Mouse (Mus musculus) B cell, adult 2 months (primary cell): ENCODE results near the gene Zfp961.
"Not testable (repeated sequence)": the region's sequence is repeated elsewhere in the genome, so short reads cannot be mapped to it uniquely, and the experiment has no call there.

Experiments used
- DNase-seq, 2 experiments: peaks; one replicate each; pipeline ENCODE4 v3.0.0; 2022

Gene Zfp961

DNA sequence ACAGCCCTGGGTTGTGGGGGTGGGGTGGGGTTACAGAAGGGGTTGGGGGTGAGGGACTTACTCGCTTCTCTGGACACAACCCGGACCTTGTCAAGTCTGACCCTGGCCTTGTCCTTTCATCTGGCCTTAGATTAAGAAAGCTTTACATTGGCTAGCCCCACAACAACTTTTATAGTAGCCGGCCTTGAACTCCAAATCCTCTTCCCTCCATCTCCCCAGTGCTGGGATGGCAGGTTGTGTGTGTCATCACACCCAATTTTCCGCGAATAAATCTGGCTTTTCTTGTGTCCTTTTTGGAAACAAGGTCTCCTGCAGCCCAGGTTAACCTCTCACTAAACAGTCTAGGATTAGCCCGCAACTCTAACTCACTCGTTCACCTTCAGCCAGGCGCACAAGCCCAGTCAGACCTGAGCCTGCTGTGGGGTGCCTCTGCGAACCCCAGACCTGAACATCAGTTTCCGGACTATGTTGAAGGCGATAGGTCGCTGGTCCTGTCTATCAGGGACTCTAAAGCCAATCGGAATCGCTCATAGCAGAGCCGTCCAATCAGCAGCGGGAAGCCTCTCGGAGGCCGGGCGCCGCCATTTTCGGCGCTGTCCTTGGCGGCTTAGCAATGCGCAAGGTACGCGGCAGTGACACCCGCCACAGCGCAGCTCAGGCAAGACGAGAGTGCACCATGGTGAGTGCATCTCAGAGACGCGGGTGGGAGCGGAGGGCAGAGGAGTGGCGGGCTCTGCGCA, at the start of gene Zfp961:
TSS of gene Zfp961 (plus strand) at position 557 of the 740 bp plus-strand sequence.
- DNase-seq = peak; percentile 94

DNA sequence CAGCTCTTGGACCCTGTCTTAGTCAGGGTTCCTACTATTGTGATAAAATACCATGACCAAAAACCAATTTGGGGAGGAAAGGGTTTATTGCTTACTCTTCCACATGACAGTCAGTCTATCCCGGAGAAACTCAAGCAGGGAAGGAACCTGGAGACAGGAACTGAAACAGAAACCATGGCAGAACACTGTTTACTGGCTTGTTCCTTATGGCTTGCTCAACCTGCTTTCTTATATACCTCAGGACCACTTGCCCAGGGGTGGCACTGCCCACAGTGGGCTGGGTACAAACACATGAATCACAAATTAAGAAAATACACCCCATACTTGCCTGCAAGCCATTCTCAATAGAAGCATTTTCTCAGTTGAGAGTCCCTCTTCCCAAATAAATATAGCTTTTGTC, 47.8 kb upstream of the Zfp961 start:
- not testable (repeated sequence) for DNase-seq

DNA sequence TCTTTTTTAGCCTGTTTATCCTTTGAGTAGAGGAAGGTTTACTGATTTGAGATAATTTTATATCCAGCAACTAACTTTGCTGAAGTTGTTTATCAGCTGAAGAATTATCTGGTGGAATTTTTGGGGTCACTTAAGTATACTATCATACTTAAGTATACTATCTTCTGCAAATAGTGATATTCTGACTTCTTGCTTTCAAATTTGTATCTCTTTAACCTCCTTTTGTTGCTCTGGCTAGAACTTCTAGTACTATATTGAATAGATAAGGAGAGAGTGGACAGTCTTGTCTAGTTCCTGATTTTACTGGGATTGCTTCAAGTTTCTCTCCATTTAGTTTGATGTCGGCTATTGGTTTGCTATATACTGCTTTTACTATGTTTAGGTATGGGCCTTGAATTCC, 44.0 kb upstream of the Zfp961 start:
- DNase-seq = no peak

DNA sequence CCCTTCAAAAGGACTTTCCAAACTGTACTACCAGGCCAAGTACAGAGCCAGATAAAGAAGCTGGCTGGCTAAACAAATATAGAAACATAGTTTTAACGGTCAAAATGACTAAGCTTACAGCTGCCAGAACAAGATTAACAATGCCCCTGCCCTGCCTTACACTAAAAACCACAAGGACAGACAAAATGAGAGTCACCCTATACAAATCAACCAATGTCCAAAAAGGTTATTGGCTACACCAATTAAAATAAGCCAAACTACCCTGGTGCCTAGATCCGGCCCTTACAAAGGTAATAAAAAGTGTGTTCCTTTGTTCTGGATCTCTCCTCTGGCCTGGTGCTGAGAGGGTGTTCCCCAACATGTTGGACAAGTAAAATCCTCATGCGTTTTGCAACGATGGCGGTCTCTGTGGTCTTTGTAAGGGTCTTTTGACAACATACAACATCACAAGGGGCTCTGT, 43.0 kb upstream of the Zfp961 start:
- DNase-seq = no peak

DNA sequence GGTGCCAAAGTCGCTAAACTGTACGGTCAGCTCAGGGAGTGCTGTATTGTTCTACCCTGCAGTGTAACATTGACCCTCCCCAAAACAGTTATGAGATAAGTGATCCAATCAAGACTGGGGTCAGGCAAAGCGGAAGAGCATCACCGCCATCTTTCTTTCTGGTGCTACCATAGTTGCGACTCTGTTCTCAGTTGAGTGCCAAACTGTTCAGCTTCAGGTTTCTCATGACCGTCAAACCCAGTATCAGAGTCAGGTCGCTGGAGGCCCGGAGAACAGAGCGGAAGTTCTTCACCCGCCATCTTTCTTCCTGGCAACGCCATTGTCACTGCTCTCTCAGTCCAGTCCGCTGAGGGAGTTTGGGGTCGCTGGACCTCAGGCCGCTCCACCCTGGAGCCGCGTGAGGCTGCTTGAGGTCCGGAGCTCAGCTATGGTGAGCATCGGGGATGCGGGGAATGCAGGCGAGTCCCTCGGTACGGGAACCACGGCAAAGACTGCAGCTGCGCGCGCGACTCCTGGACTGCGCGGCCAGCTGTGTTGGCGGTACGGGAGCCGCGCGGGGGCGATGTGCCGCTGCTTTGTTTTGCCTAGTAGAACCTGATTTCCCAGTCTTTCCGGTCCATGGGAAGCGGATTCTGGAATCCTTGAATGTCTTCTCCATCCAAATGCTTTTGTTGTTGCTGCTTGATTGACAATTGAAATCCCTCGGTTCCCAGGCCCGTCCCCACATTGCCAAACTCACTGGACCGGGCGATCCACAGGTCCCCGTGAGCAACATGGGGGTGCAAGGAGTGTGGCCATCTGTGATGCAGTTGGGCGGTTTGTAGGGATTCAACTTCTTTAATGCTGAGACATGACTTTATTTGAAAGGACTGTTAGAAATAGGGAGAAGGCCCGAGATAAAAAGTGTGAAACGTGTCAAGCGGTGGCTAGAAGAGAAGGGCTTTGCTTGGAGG, 42.3 kb upstream of the Zfp961 start, which contains the start of the genes Zfp882 and Zfp617:
TSS of gene Zfp882 (plus strand) at position 300 of the 953 bp plus-strand sequence.
TSS of gene Zfp617 (plus strand) at position 327 of the 953 bp plus-strand sequence.
- peak; percentile 82 to 85 for DNase-seq

DNA sequence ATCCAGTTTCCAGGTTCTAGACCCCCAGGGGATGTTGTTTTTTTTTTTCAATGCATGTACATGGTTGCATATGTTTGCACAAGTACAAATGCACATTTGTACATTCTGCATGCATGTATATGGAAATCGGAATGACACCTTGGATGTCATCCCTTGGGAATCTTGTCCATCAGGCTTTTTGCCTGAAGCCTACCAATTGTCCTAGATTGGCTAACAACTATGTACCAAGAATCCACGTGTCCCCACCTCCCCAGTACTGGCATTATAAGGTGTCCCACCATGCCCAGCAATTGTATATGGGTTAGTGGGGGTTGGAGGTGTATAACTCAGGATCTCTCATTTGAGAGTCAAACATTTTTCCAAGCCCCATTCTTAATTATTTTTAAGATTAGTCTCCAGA, 38.6 kb upstream of the Zfp961 start:
- no peak for DNase-seq

DNA sequence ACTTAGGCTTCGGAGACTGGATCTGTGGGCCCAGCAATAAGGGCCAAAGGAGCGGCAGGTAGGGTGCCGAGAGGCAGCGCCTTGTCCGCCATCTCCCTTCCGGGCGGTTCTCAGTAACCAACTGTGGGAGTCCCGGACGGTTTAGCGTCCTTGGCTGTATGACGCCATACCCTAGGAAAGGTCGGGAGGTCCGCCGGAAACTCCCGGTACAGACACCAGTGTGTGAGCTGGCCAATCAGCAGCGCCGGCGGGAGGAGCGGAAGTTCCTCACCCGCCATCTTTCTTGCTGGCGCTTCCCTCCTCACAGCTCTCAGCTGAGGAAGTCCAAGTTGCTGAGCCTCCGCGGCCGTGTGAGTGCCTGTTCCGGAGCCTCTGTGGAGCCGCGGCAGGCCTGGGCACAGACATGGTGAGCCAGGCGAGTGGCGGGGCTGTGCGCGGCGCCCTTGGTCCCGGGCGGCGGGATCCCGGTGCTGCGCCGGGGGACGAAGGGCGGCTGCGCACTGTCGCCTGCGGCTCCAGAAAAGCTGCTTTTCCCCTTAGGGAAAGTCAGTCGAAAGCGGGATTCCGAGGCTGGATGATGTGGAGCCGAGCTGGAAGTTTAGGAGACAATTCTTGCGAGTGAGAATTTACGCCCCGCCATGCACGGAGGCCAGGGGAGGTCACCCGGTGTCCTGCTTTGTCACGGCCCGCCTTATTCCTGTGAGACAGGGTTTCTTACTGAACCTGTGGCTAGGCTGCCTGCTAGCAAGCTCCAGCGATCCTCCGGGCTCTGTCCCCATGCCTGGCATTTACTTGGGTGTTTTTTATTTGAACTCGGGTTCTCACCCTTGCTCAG, 28.1 kb upstream of the Zfp961 start:
- peak; percentile 87 to 88 for DNase-seq

DNA sequence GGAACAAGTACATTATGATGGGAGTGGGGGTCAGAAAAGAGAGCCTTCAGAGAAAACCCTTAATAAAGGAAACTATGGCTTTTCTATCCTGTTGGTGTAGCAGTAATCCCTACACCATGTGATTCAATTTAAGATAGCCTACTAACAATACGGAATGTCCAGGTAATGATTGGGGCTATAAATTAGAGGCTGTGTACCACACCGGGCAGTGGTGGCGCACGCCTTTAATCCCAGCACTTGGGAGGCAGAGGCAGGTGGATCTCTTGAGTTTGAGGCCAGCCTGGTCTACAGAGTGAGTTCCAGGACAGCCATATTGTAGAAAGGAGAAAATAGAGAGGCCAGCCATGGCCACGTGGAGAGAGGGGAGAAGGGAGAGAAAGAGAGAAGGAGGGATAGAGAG, 25.0 kb upstream of the Zfp961 start:
- DNase-seq = no peak

DNA sequence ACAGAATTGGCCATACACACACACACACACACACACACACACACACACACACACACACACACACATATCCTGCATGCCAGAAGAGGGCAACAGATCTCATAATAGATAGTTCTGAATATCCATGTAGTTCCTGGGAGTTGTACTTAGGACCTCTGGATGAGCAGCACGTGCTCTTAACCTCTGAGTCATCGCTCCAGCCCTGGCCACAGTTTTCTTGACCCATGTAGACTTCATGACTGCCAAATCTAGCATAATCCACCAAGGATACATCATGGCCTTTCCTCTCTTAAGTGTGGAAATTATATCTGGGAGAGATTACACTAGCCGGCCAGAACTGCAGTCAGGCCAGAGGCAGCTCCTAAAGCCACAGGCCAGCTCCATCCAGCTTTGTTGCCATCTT, 24.3 kb upstream of the Zfp961 start:
- DNase-seq = peak; percentile 45 to 48

DNA sequence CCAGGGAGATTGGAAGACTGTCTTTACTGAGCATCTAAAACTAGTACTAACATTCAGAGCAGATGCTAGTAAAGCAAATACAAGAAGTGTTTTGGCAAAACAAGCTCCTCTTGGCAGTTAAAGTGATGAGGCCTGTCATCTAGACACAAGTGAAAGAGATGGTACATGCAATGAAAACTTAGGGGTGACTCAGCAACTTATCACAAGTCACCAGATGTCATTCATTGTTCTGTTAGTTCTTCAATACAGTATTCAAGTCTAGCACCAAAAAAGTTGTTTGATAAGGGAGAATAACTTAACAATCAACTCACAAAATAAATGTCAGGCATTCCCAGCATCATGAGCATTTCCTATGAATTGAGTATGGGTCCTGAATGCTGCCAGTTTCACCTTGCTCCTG, 23.1 kb upstream of the Zfp961 start:
- DNase-seq = no peak

DNA sequence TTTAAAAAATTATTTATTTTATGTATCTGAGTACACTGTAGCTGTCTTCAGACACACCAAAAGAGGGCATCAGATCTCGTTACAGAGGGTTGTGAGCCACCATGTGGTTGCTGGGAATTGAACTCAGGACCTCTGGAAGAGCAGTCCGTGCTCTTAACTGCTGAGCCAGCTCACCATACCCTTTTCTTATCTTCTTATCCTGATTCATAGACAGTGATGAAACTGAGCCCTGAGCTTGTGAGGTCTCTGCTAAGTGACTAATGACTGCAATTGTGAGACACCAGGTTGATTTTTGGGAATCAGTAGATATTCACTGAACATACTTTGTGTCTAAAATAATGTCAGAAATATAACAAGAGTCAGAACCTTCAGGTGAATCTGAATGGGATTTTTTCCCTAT, 12.8 kb upstream of the Zfp961 start:
- DNase-seq = not testable (repeated sequence)

DNA sequence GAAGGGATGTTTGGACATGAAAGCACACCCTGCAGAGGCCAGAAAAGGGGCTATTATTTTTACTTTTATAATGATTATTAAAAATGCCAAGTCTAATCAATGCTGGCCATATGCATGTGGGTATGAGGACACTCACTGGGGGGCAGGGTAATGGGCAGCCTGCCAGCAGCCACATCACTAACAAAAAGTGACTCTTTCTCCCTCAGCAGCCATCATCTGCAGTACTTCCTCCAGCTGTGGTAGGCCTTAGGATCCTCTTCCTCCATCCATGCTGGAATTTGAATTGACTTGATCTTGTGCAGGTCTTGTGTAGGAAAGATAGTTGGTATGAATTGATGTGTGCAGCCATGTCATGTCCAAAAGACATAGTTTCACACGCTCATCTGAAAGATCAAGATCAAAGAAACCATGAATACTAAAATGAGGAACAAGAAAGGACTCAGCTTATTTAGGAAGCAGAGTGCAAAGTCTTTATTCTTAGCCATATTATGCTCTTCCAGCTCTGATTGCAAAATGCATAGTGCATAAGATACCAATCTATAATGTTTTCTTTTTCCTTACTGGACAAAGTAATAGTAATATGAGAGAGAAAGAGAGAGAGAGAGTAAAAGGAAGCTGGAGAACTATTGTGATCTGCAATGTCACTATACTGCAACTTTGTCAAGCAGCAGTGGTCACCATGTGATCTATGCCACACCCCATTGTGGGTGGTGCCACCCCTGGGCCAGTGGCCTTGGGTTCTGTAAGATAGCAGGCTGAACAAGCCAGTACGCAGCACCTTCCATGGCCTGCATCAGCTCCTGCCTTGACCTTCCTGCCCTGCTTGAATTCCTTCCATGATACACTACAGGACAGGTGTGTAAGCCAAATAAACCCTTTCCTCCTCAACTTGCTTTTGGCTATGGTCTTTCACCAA, 10.3 kb upstream of the Zfp961 start:
- DNase-seq = peak; percentile 53 to 60

DNA sequence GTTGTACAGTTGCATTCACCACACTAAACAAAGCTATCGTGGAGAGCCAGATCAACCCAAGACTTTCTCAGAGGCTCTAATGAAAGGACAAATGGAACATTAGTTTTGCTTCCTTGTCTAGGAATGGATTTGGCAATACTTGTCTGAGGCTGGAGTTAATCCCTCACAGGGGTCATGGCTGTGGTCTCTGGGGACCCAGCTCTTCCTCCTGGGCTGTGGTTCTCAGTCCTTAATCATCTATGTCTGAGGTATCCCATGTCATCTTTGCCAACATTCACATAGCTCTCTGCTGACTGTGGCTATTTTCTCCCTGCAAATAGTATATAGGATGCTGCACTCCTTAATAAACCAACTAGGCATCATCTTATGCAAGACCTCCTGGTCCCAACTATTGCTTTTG, 9.1 kb upstream of the Zfp961 start:
- DNase-seq = no peak

DNA sequence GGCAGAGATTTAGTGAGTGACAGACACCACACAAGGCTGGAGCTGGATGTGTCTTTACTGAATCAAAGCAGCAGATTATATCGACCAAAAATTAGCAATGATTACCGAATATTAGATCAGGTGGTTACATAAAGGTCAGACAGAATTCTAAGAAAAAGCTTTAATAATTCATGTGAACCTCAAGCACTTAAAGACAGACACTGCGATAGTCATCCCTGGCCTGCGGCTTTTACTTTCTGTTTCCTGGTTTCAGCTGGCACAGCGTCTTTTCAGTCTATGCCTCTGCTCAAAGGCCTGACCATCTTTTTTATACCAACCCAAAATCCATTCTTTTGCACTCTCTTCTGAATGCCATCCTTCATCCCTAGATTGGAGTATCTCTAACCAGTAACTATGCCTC, 2.2 kb upstream of the Zfp961 start:
- DNase-seq = no peak

DNA sequence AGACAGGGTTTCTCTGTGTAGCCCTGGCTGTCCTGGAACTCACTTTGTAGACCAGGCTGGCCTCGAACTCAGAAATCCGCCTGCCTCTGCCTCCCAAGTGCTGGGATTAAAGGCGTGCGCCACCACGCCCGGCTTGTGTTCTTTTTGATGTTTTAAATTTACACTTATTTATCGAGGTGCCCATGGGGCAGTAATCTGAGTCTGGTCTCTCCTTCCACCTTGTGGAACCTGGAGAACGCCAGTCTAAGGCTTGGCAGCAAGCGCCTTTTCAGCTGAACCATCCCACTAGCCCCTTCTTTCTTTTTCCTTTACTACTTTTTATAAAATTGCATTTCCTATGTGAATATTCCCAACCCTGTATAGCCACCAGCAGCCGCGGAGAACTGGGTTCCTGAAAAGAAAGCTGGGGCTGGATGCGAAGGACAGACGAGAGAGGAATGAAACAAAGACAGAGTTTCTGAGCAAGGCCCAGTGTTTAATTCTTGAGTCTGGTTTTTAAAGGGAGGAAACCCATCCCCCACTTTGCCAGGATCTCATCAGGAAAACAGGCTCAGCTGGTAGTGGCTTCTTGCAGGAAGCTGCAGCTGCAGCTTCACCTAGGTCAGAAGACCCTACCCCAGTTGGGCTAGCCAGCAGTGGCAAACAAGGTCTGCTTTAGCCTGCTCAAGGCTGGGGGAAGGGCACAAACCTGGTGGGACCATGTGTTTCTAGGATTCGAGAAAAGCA, 761 bp downstream of the Zfp961 start:
- peak; percentile 20 to 33 for DNase-seq

DNA sequence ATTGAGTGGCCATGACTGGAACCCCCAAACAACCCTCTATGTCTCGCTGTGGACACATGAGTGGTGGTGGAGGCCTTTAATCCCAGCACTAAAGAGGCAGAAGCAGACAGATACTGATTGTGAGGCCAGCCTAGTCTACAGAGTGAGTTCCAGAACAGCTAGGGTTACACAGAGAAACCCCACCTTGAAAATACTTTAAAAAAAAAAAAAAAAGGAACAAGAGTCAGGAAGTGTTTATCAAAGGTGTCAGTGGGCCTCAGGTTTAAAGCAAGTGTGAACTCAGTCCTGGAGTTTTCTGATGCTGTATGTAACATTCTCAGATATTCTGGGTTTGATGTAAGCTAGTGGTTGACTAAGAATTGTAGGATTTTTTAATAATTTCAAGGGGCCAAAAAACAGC, 1.7 kb downstream of the Zfp961 start:
- peak; percentile 6 to 12 for DNase-seq

DNA sequence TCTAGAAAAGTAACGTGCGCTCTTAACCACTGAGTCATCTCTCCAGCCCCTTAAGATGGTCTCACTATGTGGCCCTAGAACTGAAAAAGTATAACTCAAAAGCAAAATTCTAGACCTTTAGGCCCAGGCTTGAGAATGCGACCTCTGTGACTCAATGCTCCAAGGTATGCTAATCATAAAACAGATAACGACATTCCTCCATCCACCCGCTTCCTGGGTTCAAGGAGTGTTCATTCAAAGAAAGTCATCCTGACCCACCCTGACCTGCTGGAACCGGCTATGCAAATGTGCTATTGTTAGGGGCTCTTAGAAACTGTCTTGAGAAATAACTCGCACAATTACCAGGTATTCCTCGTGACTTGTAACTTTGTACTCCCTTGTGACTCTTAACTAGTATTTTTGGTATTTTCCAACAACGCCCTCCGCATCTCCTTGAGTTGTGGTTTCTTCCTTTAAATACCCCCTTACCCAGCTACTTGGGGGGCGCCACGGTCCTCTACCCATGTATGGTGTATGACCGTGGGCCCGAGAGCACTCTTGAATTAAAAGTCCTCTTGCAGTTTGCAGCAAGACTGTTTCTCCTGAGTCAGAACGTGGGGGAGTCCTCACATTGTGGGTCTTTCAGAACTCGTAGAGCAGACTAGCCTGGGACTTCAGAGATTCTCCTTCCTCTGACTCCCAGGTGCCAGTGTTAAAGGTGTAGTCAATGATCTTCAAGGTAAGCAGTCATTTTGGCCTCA, 2.3 kb downstream of the Zfp961 start:
- not testable (repeated sequence) for DNase-seq

DNA sequence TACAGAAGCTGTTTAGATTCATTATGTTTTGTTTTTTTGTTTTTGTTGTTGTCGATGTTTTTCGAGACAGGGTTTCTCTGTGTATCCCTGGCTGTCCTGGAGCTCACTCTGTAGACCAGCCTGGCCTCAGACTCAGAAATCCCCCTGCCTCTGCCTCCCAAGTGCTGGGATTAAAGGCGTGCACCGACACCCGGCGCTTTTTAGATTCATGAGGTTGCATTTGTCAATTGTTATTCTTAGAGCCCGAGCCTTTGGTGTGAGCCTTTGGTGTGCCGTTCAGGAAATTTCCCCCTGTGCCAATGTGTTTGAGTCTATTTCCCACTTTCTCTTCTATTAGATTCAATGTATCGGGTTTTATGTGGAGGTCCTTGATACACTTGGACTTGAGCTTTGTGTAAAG, 3.8 kb downstream of the Zfp961 start:
- no peak for DNase-seq

DNA sequence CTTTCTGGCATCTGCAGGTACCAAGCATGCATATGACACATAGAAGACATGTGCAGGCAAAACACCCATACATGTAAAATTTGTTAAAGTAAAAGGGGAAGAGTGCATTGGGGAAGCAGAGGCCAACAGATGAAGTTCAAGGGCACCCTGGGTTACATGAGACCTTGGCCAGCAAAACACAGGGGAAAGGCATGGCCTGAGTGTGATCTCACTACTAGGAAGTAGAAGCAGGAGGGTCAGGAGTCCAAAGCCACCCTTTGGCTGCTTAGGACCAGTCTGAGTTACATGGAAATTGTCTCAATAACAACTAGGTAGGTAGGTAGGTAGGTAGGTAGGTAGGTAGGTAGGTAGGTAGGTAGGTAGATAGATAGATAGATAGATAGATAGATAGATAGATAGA, 9.6 kb downstream of the Zfp961 start:
- no peak for DNase-seq

DNA sequence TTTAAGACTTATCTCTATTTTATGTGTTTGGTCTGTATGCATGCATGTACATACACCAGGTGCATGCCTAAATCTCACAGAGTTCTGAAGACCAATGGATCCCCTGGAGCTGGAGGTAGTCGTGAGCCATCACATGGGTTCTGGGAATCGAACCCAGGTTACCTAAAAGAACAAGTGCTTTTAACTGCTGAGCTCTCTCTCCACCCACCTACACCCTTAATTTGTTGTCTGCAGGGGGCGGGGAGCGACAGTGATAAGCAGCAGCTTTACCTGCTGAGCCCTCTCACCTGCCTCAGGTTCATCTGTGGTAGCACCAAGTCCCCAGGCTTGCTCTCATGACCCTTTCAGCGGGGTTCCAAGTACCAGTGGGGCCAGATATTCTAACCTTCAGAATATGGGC, 11.0 kb downstream of the Zfp961 start:
- no peak for DNase-seq
